Comparison of ENCODE assay signal across 10 mouse cellular contexts in the genomic region with DNA sequence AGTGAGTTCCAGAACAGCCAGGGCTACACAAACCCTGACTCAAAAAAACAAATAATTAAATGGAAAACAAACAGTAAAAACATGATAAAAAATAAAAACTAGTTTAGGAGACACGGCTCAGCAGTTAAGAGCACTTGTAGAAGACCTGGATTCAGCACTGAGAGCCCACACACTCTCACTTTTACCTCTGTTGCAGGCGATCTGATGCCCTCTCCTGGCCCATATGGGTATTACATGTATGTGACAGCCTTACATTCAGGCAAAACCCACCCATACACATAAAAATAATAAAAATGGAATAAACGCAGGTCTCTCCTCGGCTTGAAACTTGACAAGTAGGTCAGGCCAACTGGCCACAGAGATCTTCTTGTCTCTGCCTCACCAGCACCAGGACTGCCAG. TPM values are rescaled to one million over a fixed set of nuclear protein-coding genes. Genes with fewer than 3 reads are reported as not detected.
DNase-seq lines count a peak whose midpoint lies in the region; ATAC-seq lines count a peak whose summit lies in the region.
"Had no signal": no experiment of that assay in that cellular context is flagged by ENCODE, and none has a peak within 500 bp of the region (broad histone marks: within the 10 kb centered on the region; RNA-seq: fewer than 3 reads in every experiment).

No protein-coding gene starts in this region.

- WGBS in intestine, embryonic 14.5 days, result 16% methylated on average over 4 of the region's 4 CpGs
- WGBS in midbrain, embryonic 13.5 days, result 9% methylated on average over 4 of the region's 4 CpGs

- no peak overlapping the region for H3K27ac ChIP-seq in intestine, embryonic 14.5 days (ENCODE audit: low read depth)
- H3K27ac ChIP-seq in midbrain, embryonic 13.5 days, result no peak overlapping the region
- H3K27ac ChIP-seq: embryonic facial prominence, embryonic 13.5 days had no signal

- H3K9ac ChIP-seq in intestine, embryonic 14.5 days (ENCODE audit: low read length), result no peak overlapping the region
- H3K9ac ChIP-seq in midbrain, embryonic 13.5 days (replicated peaks), result no peak overlapping the region
- H3K9ac ChIP-seq: embryonic facial prominence, embryonic 13.5 days had no signal

- H3K4me1 ChIP-seq in intestine, embryonic 14.5 days (replicated peaks; ENCODE audit: control insufficient read depth, insufficient read depth, low read length), result no peaks in the 10 kb centered on the region
- H3K4me1 ChIP-seq in midbrain, embryonic 13.5 days (replicated peaks), result 0 out of 2 replicates have a peak, but pooled peaks cover 4% of the 10 kb centered on the region
- H3K4me1 ChIP-seq: embryonic facial prominence, embryonic 13.5 days had no signal

- no peaks in the 10 kb centered on the region for H3K9me3 ChIP-seq in intestine, embryonic 14.5 days (ENCODE audit: control insufficient read depth, low read length)
- no peaks in the 10 kb centered on the region for H3K9me3 ChIP-seq in midbrain, embryonic 13.5 days
- H3K9me3 ChIP-seq: embryonic facial prominence, embryonic 13.5 days had no signal

- H3K4me3 ChIP-seq in intestine, embryonic 14.5 days (ENCODE audit: low read depth, low read length), result no peak overlapping the region
- no peak overlapping the region for H3K4me3 ChIP-seq in midbrain, embryonic 13.5 days (replicated peaks)
- H3K4me3 ChIP-seq: embryonic facial prominence, embryonic 13.5 days; myocyte had no signal

- no peaks in the 10 kb centered on the region for H3K36me3 ChIP-seq in intestine, embryonic 14.5 days (ENCODE audit: control insufficient read depth, insufficient read depth, low read length)
- no peaks in the 10 kb centered on the region for H3K36me3 ChIP-seq in midbrain, embryonic 13.5 days
- H3K36me3 ChIP-seq: embryonic facial prominence, embryonic 13.5 days had no signal

- DNase-seq in 3T3-L1 (ENCODE audit: low read depth, low spot score), result peak; percentile 91
- DNase-seq in T-cell, adult 2 months (ENCODE audit: low spot score), result peak; percentile 72
- DNase-seq in cerebellum, postnatal 14 days, result peak; percentile 91 to 92
- peak; percentile 56 to 64 for DNase-seq in frontal cortex, postnatal 25 days (ENCODE audit: low spot score in 2 of 2)
- DNase-seq in intestine, embryonic 14.5 days (ENCODE audit: low spot score), result peak; percentile 85
- DNase-seq in left cerebral cortex, adult 8-10 months (ENCODE audit: low spot score in 2 of 2), result peak; percentile 59
- DNase-seq in spleen, postnatal 10 days (ENCODE audit: low spot score in 2 of 2), result peak; percentile 64 to 84

- ATAC-seq in intestine, embryonic 14.5 days (replicated peaks; ENCODE audit: low FRiP score, low TSS enrichment, low read depth), result no peak
- ATAC-seq in midbrain, embryonic 13.5 days, result peak; percentile 48; the same call in 1 of the 2 replicates

- H3K27me3 ChIP-seq in intestine, embryonic 14.5 days (replicated peaks; ENCODE audit: control insufficient read depth, insufficient read depth, low read length), result no peaks in the 10 kb centered on the region
- peaks cover 10% of the 10 kb centered on the region; the same call in 1 of the 2 replicates for H3K27me3 ChIP-seq in midbrain, embryonic 13.5 days
- H3K27me3 ChIP-seq: embryonic facial prominence, embryonic 13.5 days had no signal

- H3K4me2 ChIP-seq in intestine, embryonic 14.5 days (ENCODE audit: low read length), result no peak overlapping the region
- H3K4me2 ChIP-seq in midbrain, embryonic 13.5 days (replicated peaks), result no peak overlapping the region
- H3K4me2 ChIP-seq: embryonic facial prominence, embryonic 13.5 days had no signal

RNA-seq across cellular contexts. Expression of gene Cby3, which starts 10.3 kb away (rescaled TPM):
- 0.27 TPM in 2 replicates for polyA plus RNA-seq in intestine, embryonic 14.5 days (2014; fragmentation: Nextera tagmentation; extraction: Ambion mirVana)
- not detected for total RNA-seq in left cerebral cortex, adult 8-10 months (2022)
- polyA plus RNA-seq in midbrain, embryonic 13.5 days (2015; fragmentation: Nextera tagmentation; extraction: Ambion mirVana), result 0.40 and 0.47 TPM in 2 replicates
- polyA plus RNA-seq: myocyte had no signal

RNA-seq across cellular contexts. Expression of gene Hnrnph1, which starts 12.2 kb away (rescaled TPM):
- polyA plus RNA-seq in intestine, embryonic 14.5 days (2014; fragmentation: Nextera tagmentation; extraction: Ambion mirVana), result 411 and 475 TPM in 2 replicates
- 100 to 1,000 TPM; 180 to 274 (median 221) TPM for total RNA-seq in left cerebral cortex, adult 8-10 months (2022)
- 686 and 713 TPM in 2 replicates for polyA plus RNA-seq in midbrain, embryonic 13.5 days (2015; fragmentation: Nextera tagmentation; extraction: Ambion mirVana)

RNA-seq across cellular contexts. Expression of gene Canx, which starts 39.1 kb away (rescaled TPM):
- 246 and 259 TPM in 2 replicates for polyA plus RNA-seq in intestine, embryonic 14.5 days (2014; fragmentation: Nextera tagmentation; extraction: Ambion mirVana)
- total RNA-seq in left cerebral cortex, adult 8-10 months (2022), result 100 to 1,000 TPM; 371 to 437 (median 413) TPM
- polyA plus RNA-seq in midbrain, embryonic 13.5 days (2015; fragmentation: Nextera tagmentation; extraction: Ambion mirVana), result 262 TPM in 2 replicates
